Mouse (Mus musculus) liver, postnatal 0 days (tissue): Measurements from ENCODE around the gene Inpp5k. TPM values are rescaled to one million over a fixed set of nuclear protein-coding genes. Genes with fewer than 3 reads are reported as not detected.
A peak's percentile ranks its signal among the peaks of the same experiment; 100 is the strongest.

Experiments used
- ATAC-seq: fragments of 200-750 bp; cut with Nextera tagmentation; 2 replicates; pipeline ENCODE4 v1.8.0; 2017; ENCODE audit warnings: mild to moderate bottlenecking, moderate library complexity
- DNase-seq: peaks from one replicate; pipeline ENCODE4 v3.0.0-alpha.2; 2016
- H3K27ac ChIP-seq: fragments of 300-500 bp; sonication (generic); 2 replicates; pipeline ENCODE4 v1.5.1; 2014; ENCODE audit warnings: antibody characterized with exemption, moderate library complexity, mild to moderate bottlenecking, low read depth
- H3K27me3 ChIP-seq: fragments of 300-500 bp; sonication (generic); 2 replicates; pipeline ENCODE4 v1.6.1; 2014; ENCODE audit warnings: low read length, control low read depth, mixed read lengths; ENCODE audit not compliant: insufficient read depth
- H3K36me3 ChIP-seq: fragments of 300-500 bp; sonication (generic); replicated peaks from 2 replicates; pipeline ENCODE4 v1.6.1; 2014; ENCODE audit warnings: mild to moderate bottlenecking, control low read depth, low read length, moderate library complexity, mixed read lengths; ENCODE audit not compliant: insufficient read depth
- H3K4me1 ChIP-seq: fragments of 300-500 bp; sonication (generic); 2 replicates; pipeline ENCODE4 v1.6.1; 2014; ENCODE audit warnings: antibody characterized with exemption, mild to moderate bottlenecking, control low read depth; ENCODE audit not compliant: insufficient read depth
- H3K4me2 ChIP-seq: fragments of 300-500 bp; sonication (generic); 2 replicates; pipeline ENCODE4 v1.6.1; 2014; ENCODE audit warnings: low read depth, mild to moderate bottlenecking, low read length, moderate library complexity, mixed read lengths
- H3K4me3 ChIP-seq: fragments of 300-500 bp; sonication (generic); 2 replicates; pipeline ENCODE4 v1.5.1; 2014; ENCODE audit warnings: low read depth, low read length
- H3K9ac ChIP-seq: fragments of 300-500 bp; sonication (generic); replicated peaks from 2 replicates; pipeline ENCODE4 v1.6.1; 2014; ENCODE audit warnings: mild to moderate bottlenecking, moderate library complexity
- H3K9me3 ChIP-seq: fragments of 300-500 bp; sonication (generic); 2 replicates; pipeline ENCODE4 v1.6.1; 2016; ENCODE audit warnings: mild to moderate bottlenecking, control low read depth, low read length, mixed read lengths
- CTCF ChIP-seq: sonication (generic); IDR thresholded peaks from 2 replicates; pipeline ENCODE4 v1.5.1; 2016; ENCODE audit warnings: antibody characterized with exemption, low read depth
- EP300 ChIP-seq: IDR thresholded peaks from 2 replicates; pipeline ENCODE4 v1.6.1; 2016; ENCODE audit warnings: antibody characterized with exemption, low read depth, mild to moderate bottlenecking
- WGBS: fragments of 180-500 bp; shearing (Covaris S2); extraction: QIAGEN DNeasy Blood & Tissue Kit; methylation state at CpG from one replicate; pipeline ENCODE4 v1.1.7; 2014; ENCODE audit not compliant: insufficient replicate concordance; 5-methylcytosine and 5-hydroxymethylcytosine counted together
- polyA plus RNA-seq: library from polyadenylated mRNA; unstranded; fragments of >200 nt; fragmentation: Nextera tagmentation; extraction: Ambion mirVana; gene quantifications from 2 replicates; pipeline ENCODE4 v1.2.1, GENCODE M21; 2015

Inpp5k gene
- polyA plus RNA-seq, 1 experiment from 2014 or later, result 16.7 TPM

DNA sequence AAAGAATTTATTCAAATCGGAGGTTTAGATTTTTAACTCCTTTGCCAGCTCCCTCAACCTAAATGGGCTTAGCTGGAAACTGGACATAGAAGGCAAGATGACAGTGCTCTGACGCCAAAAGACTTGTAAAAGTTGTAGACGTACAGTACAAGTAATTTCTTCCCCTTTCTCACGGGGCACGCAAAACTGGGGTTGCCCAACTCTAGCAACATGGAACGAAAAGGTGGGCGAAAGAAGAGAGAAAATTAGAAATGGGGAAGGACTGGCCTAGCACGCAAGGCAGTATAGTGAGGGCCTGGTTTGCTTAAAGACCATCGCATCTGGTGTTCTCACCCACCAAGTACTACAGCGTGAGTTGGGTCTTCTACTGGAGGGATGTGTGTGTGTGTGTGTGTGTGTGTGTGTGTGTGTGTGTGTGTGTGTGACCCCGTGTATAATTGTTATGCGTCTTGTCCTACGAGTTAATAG, 20.2 kb downstream of the Inpp5k start:
- peak overlapping the region; percentile 90 for H3K9ac ChIP-seq
- WGBS, result 19% methylated on average over 13 of the region's 13 CpGs
- H3K27me3 ChIP-seq, result no peaks in the 10 kb centered on the region
- H3K9me3 ChIP-seq, result no peaks in the 10 kb centered on the region
- TF ChIP-seq EP300, result no peak
- TF ChIP-seq CTCF, result no peak
- ATAC-seq (no peak), DNase-seq (no peak)
- H3K4me3 ChIP-seq, result peak overlapping the region; percentile 72
- H3K27ac ChIP-seq, result peak overlapping the region; percentile 96
- H3K36me3 ChIP-seq, result peaks cover 7% of the 10 kb centered on the region; the same call in 1 of the 2 replicates
- H3K4me1 ChIP-seq, result peaks cover 56% of the 10 kb centered on the region
- peak overlapping the region; percentile 99 for H3K4me2 ChIP-seq

DNA sequence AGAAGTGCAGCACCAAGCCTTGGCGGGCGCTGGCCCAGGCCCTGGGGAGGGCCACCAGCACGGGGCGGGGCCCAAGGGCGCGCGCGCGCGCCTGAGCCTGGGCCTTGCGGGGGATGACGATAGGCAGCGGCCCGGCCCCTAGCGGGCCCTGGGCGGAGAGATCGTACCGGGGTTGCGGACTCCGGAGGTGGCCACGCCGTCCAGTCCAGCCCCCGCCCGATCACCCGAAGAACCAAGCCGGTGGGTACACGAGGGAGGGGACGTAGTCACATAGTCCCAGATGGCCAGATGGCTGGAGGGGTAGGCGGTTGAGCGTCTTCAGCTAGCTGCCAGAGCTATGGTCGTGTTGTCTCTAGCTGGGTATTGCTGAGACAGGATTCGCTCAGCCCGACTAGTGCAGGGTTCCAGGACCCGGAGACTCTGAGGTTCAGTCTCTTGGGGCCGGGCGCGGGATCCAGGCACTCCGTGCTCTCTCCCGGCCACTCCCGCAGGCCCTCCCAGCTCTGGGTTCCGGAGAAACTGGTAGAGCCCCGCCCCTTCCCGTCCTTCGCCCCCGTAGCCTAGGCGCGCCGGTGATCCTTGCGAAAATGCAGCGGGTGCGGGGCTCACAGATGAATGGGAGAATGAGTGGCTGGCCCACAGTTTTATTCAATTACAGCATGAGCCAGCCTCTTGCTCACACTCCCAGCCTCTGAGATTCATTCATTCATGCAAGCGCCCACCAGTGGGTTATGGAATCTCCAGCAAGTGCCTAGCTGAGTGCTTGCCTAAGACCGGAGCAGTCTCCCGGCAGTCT, 20.8 kb downstream of the Inpp5k start:
- Histone ChIP-seq H3K9me3 (no peaks in the 10 kb centered on the region), H3K4me1 (peaks cover 60% of the 10 kb centered on the region), H3K27me3 (no peaks in the 10 kb centered on the region), H3K27ac (peak overlapping the region; percentile 96), H3K36me3 (peaks cover 7% of the 10 kb centered on the region; the same call in 1 of the 2 replicates), H3K9ac (peak overlapping the region; percentile 90), H3K4me2 (peak overlapping the region; percentile 99), H3K4me3 (peak overlapping the region; percentile 72)
- TF ChIP-seq EP300, result no peak
- peak; percentile 31; the same call in 1 of the 2 replicates for TF ChIP-seq CTCF
- ATAC-seq, result peak; percentile 76
- WGBS, result under 1% methylated on average over 54 of the region's 54 CpGs
- DNase-seq, result peak; percentile 89

DNA sequence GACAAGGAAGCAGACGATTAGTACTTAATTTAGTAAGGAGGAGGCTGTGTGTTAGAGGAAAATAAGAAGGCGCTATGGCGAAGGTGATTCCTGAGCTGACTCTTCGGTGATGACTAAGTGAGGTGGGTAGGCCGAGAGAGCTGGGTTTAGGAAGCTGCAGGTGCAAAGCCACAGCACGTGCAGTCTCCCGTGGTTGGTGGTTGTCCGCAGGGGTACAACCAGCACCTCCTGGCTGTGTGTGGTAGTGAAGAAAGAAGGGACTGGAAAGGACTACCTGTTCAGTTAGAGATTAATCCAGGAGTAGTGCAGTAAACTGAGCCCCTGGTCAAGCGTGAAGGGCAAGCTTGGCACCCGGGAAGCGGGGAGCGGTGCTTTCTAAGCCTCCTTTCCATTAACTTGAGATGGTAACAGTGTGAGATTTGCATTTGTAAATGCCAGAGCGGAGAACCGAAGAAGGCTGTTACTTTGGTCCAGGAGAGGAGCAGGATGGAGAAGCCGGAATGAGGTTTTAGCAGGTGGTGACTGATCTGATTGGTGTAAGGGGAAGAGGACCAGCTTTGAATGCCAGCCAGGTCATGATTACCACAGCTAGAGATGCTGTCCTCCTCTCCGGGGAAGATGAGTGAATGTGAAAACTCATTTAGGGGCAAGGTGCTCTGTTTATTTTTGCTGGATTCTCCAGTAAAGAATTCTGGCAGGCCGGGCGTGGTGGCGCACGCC, 21.6 kb downstream of the Inpp5k start:
- peak overlapping the region; percentile 96 for H3K27ac ChIP-seq
- H3K4me3 ChIP-seq, result peak overlapping the region; percentile 72
- H3K9me3 ChIP-seq, result no peaks in the 10 kb centered on the region
- peak overlapping the region; percentile 99 for H3K4me2 ChIP-seq
- TF ChIP-seq EP300 (no peak), CTCF (peak; percentile 27; the same call in 1 of the 2 replicates)
- peak overlapping the region; percentile 90 for H3K9ac ChIP-seq
- DNase-seq (peak; percentile 48), ATAC-seq (no peak)
- H3K4me1 ChIP-seq, result peaks cover 66% of the 10 kb centered on the region
- 25% methylated on average over 20 of the region's 20 CpGs for WGBS
- H3K36me3 ChIP-seq, result peaks cover 9% of the 10 kb centered on the region
- H3K27me3 ChIP-seq, result no peaks in the 10 kb centered on the region

DNA sequence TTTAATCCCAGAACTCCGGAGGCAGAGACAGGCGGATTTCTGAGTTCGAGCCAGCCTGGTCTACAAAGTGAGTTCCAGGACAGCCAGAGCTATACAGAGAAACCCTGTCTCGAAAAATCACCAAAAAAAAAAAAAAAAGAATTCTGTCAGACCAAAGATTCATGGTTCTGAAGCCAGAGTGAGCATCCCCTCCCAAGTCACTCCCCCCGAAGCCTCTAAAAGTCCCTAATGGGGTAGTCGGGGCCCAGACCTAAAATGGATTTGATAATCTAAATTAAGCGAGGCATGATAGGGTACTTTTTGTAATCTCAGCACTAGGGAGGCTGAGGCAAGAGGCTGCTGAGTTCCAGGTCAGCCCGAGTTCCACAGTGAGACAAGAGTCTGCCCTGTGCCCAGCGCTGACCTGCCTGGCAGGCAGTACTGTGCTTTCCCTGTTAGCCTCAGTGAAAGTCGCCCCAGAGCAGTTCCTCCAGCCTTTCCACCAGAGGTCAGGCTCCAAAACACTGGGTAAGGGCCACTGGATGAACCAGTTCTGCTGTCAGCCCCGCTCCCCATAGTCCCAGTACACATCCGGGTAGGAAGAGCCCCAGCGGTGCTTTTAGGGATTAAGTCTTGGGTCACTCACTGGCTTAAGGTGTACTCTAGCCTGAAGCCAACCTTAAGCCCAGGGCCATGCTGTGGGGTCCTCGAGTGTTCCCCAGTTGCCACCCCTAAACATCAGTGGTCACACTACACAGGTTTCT, 22.3 kb downstream of the Inpp5k start:
- H3K27me3 ChIP-seq, result no peaks in the 10 kb centered on the region
- ATAC-seq, result no peak
- H3K4me2 ChIP-seq, result peak overlapping the region; percentile 99
- peak overlapping the region; percentile 72 for H3K4me3 ChIP-seq
- H3K9ac ChIP-seq, result peak overlapping the region; percentile 90
- H3K36me3 ChIP-seq, result peaks cover 14% of the 10 kb centered on the region
- TF ChIP-seq CTCF (peak; percentile 50), EP300 (no peak)
- 23% methylated on average over 14 of the region's 14 CpGs for WGBS
- peak; percentile 53 for DNase-seq
- H3K4me1 ChIP-seq, result peaks cover 66% of the 10 kb centered on the region
- peak overlapping the region; percentile 96 for H3K27ac ChIP-seq
- H3K9me3 ChIP-seq, result no peaks in the 10 kb centered on the region

DNA sequence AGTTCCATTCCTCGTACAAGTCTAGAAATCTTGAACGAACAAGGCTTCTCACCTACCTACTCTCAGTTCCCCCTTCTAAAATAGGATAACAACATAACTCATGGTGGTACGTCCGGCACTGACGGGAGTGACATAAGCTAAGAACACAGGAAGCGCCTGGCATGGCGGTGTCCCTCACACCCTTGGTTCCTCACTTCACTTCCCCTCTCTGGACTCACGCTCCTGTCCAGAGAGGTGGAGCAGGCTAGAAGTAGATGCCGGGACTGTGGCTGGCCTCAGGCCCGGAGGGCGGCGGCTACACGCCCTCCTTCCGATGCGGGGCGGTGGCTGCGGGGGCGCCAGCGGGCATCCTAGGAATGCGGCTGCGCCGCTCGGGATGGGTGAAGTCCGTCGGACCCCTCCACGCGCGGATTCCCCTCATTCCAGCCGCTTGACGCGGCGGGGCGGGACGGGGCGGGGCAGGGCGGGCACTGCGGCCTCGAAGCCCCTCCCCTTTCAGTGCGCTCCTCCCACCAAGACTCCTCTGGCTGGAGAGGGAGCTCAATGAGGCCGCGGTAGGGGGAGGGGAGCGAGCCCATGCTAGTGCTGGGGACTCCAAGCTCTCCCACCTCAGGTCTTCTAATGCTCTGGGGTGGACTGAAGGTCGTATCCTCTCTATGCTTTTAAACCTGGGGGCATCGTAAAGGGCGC, 23.1 kb downstream of the Inpp5k start:
- peak; percentile 60 for ATAC-seq
- Histone ChIP-seq H3K4me2 (peak overlapping the region; percentile 99), H3K36me3 (peaks cover 17% of the 10 kb centered on the region), H3K4me1 (peaks cover 67% of the 10 kb centered on the region), H3K27ac (peak overlapping the region; percentile 96), H3K27me3 (no peaks in the 10 kb centered on the region), H3K9me3 (no peaks in the 10 kb centered on the region), H3K9ac (peak overlapping the region; percentile 90), H3K4me3 (peak overlapping the region; percentile 72)
- no peak for TF ChIP-seq EP300
- 0 out of 2 replicates have a peak, but pooled peaks have one; percentile 15 for TF ChIP-seq CTCF
- peak; percentile 93 for DNase-seq
- WGBS, result under 1% methylated on average over 36 of the region's 45 CpGs
